Mouse (Mus musculus) urinary bladder, adult 18-20 months (tissue): ENCODE results near the gene Rbms3.
A peak's percentile ranks its signal among the peaks of the same experiment; 100 is the strongest.

Source experiments
- DNase-seq, 2 experiments: peaks; one replicate each; pipeline ENCODE4 v3.0.0; 2022; ENCODE audit warnings: low spot score in 2 of 2, mixed read lengths in 2 of 2

The Rbms3 gene

DNA sequence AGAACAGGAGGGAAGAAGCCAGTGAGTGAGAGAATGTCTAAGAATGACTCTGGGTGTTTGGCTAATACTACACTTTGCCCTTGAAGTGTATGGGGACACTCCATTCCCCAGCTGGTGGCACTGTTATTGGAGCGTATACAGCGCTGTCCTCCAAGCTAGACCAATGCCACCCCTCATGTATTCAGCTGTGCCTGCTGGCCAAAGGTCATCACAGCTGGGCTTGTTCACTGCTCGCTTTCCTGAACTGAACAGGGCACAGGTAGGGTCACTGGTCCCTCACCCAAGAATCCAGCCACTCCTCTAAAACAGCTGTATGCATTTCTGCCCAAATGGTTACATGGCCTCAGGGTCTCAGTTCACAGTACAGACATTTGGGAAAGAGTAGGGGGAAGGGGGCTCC lies 253.9 kb downstream of the Rbms3 start:
- DNase-seq, result no peak

DNA sequence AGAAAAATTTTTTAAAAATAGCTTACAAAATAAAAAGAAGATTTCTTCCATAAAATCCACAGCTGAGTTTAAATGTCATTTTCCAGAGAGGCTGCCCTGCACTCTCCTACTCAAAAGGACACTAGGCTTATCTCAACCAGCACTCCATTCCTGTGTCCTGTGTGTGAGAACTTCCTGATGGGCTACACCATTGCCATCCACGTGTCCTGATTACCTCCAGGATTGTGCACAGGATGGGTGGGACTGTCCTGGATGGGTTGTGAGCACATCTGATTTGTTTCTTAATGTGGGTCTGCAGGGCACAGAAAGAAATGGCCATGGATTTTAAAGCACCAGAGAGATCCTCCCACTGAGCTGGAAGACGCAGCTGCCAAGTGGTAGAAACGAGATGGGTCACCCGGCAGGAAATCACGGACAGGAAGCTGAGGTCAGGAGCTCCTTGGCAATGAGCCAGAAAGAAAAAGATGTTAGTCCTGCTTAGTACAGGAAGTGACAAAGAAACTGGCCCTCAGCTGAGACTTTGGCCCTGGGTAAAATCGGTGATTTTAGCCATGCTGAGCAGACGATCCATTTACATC lies 256.5 kb downstream of the Rbms3 start:
- DNase-seq, result no peak

DNA sequence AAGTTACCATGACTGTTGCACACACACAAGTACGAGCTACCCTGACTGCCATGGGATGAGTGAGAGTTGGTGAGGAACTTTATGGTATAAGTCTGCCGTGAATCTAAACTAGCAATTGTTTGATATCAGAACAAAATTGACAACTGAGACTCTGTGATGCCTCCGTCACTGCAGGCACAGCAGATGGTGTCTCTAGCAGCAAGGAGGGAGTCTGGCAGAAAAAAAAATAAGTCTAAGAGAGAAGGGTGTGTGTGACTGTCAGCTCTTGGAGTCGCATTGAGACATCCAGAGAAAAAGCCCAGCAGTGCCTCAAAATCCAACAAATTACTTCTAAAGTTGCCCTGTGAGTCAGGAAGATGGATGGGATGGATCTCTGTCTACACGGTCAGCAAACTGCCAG lies 257.7 kb downstream of the Rbms3 start:
- DNase-seq, result no peak

DNA sequence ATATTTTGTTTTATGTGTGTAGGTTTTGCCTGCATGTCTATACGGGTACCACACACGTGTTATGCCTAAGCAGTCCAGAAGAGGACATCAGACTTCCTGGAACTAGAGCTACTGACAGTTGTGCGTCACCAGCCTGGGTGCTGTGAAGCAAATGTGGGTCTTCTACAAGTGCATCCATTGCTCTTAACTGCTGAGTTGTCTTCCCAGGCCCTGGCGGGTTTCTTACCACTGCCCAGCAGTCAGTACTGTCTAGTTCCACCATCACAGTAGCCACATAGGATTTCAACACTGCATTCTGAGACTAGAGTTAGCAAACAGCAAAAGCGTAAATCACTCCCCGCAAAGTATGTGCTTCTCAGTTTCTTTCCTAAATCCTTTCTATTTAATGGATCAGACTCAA lies 259.6 kb downstream of the Rbms3 start:
- DNase-seq, result no peak

DNA sequence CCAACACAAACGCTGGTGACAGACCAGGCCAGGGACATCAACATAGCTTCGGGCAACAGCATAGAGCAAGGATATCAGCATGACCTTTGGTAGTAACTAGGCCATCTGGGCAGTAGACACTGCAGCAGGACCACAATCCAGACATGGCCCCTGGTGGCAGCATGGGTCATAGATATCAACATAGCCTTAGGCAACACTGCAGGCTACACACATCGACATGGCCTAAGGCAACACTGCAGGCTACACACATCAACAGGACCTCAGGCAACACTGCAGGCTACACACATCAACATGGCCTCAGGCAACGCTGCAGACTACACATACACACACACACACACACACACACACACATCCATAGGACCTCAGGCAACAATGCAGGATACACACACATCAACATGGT lies 261.7 kb downstream of the Rbms3 start:
- no peak for DNase-seq

DNA sequence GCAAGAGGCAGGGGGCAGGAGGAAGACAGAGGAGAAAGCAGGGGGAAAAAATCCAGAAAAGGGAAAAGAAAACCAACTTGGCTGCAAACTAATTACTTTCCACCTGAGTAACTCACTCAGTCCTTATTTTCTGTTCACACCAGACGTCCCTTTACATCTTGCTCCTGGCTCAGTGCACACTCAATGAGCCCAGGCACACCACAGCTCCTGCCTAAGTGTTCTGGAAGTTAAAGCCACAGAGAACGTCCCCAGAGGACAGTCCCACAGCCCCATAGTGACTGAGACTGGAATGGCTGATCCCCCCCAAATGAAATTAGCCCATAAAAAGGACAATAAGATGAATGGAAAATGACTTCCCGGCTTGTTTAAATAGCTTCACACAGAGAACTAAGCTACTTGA lies 265.1 kb downstream of the Rbms3 start:
- no peak for DNase-seq

DNA sequence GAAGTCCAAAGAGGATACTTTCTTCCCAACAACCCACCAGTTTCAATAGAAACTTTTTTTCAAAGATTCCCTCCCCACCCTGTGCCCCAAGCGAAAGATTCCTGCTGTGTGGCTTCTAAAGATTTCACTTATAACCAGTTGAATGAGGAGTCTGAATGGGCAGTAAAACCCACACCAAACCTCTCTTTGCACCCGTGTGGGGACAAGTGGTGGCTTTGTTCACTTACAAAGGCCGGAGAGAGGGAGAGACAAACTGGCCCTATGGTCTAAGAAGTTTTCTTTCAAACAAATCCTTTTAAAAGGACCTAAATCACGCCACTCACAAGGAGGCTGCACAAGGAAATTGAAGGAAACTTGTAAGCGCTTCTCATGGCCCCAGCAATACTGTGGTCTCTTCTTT lies 268.3 kb downstream of the Rbms3 start:
- no peak for DNase-seq

DNA sequence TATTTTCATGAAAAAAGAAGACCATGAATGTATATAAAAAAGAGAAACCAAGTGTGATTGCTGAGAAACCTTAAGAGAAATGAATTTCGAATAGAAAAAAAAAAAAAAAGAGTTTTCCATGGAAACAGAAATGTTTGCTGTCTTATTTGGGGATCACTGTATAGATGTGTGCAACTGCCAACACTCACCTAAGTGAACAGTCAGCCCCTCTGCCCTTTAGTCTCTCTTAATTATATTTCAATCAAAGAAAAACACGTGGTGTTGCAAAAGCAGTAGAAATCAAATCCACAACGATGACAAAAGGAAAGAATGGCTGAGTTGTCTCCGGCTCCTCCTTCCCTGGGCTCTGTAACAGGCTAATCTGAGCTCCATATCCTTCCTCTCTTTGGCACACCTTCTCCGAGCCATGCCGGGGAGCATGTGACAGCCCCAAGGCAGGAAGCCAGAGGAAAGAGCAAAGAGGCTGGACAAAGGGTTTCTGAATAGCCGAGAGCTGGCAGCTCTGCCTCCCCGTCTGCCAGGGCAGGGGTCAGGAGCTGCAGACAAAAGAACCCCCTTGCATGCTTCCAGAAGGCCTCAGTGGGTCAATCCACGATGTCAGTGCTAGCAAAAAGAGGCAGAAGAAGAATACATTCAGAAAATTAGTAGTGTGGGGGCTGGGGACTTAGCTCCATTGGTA lies 272.8 kb downstream of the Rbms3 start:
- DNase-seq, result peak in 1 of 2 experiments; percentile 39

DNA sequence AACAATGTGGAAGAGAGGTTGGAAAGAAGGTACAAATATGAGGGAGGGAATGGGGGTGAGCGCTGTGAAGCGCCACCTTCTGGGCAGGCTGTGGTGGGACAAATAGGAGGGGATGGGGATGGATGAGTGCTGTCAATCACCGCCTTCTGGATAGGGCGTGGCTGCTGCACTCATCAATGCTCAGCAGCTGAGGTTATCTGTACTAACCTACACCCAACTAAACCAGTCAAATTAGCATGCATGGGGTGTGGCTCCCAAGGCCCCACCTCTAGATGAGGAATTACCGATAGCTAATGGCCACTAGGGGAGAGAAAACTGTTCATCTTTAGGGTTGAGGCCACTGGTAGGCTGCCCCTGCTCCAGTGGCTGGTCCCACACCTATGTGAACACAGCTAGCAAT lies 274.2 kb downstream of the Rbms3 start:
- DNase-seq, result no peak

DNA sequence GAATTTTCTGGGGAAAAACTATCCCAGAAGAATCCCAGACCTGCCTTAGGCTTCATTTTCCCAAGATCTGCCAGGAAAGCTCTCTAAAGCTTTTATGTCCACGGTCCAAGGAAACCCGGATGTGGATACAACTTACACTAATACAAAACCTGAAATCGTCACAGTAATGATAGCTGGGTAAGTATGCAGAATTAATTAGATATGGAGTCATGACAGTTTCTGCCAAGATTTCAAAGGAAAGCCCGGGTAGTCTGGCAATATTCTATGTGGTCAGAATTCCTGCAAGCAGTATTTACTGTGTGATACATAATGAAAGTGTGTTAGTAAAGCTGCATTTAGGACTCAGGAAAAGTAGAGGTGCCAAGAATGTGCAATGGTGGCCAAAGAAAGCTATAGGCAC lies 287.4 kb downstream of the Rbms3 start:
- no peak for DNase-seq

DNA sequence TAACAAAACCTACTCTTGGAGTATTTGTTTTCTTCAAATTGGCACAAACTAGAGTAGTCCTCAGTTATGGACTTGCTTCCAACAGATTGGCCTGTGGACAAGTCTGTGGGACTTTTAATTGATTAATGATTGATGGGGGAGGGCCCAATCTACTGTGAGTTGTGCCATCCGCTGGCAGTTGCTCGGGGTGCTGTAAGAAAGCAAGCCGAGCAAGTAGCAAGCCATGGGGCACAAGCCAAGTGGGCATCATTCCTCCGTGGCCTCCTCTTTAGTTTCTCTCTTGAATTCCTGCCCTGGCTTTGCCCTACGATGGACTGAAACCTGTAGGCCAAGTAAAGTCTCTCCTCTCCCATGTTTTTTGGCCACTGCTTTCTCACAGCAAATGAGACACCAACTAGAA lies 299.0 kb downstream of the Rbms3 start:
- DNase-seq, result no peak

DNA sequence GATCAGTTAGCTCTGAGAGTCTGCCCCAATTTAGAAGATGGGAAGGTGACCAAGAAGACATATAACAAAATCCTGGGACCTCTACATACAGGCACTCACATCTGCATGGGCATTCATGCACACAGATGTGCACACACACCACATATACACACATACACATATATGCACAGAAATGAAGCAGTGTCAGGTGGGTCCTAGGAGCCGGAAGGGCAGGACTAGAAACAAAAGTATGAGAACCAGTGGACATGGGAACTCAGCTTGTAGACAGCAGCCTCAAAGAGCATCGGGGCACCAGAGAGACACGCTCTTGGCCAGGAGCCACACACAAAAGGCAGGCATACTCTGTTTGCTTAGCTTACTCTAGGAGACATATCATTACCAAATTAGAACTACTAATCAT lies 310.4 kb downstream of the Rbms3 start:
- DNase-seq, result no peak

DNA sequence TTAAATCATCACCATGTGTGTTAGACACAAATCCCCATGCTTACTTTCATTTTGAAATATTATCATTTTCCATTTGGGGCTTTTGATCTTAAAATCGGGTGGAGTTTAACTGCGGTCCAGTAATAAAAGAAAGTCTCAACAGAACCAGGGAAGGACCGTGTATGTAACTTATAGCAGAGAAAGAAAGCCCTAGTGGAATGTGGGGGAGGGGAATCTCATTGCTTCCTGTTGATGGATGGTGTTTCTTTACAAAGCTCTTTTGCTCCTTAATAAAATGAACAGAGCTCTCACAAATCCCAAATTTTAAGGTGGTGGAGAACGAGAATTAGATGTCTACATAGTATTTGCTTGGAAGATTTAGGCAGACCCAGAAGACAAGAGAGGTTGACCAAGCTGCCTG lies 311.3 kb downstream of the Rbms3 start:
- no peak for DNase-seq

DNA sequence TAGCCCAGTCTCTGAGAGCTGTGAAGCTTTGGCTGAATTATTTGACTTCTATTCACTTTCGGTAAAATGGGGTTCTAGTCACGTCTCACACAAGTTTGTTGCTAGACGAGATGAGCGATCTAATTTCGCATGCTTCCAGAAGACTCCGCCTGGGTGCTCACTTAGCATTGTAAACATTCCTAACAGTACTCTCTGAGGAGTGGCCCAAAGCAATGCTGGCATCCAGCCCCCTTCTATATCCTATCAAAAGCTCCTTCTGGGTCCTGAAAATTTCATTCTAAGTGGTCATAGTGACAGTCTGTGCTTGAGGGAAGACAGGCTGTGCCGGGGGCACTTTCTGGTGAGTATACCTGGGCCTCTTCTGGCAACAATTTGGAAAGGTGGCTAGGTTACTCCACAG lies 312.5 kb downstream of the Rbms3 start:
- DNase-seq, result no peak

DNA sequence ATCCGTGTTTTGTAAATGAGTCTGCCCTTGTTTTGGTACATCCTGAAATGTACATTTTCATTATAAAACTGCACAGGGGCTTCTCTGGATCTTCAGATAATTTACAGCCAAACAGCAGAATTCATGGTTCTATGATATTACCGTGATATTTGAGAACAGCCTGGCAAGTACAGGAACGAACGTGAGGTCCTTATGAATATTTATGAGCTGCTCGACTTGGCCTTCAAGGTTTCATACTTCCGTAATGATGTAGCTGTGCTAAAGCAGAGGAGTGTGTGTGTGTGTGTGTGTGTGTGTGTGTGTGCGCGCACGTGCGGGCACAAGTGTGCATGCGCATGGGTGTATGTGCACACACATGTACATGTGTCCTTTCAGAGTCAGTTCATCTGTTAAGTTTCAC lies 316.1 kb downstream of the Rbms3 start:
- DNase-seq, result no peak

DNA sequence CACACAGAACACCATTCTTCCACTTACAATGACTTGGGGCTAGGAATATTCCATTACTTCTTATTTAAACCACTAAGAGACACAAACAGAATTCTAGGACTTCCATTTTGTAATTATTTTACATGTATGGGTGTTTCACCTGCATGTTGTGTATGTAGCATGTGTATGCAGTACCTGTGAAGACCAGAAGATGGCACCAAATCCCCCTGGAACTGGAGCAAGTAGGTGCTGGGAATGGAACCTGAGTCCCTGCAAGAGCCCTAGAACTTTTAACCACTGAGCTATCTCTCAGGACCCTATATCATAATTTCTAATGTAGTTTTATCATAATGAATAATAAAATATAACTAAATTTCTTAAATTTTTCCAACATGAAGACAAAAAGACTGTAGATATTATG lies 319.9 kb downstream of the Rbms3 start:
- DNase-seq, result no peak

DNA sequence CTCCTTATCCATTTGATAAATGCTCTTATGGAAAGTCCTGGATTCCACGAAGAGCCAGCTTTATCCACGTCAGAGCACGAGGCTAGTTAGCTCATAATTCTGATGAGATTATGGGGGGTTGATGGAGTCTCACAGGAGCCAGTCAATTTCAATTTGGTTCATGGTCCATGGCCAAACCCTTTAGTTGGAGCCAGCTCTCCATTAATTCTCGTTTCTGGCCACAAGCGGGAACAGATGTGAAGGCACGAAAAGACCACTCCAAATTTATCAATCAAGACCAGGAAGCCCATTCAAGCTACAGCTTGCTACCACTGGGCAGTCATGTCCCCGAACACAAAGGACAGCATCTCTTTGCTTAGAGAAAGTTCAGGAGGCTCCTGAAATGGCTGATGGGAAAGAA lies 330.7 kb downstream of the Rbms3 start:
- DNase-seq, result no peak

DNA sequence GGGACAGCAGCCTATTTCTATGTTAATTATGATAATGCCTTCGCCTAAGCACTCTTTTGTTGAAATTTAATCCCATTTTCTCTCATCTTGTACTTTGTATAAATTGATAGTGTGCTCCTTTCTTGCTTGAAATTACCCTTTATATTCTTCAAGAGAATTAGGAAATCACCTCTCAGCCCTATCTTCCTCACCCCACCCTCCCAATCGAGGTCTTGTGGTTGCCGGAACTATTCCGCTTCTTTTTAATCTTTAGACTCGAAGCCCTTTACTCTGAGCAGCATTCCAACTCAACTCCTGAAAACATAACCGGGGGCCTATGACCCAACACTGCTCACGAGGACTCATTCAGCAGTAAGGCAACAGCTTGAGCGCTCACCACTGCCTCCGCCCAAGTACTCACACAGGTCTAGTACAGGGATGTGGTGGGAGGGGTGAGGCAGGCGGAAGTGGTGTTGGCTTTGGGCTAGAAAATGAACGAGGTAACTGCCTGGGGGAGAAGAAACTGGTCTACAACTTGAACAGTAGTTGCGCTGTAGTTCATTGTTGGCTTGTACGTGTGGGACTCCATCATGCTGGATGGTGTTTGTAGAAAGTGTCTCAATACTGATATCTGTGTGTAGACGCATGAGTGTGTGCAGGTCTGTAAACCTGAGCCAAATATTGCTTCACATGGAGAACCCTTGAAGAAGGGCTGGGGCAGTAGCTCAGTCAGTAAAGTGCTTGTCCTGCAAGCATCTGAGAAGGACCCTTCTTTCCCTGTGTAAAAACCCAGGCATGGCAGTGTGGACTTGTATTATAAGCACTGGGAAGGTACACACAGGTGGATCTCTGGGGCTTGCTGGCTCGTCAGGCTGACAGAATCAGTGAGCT lies 331.8 kb downstream of the Rbms3 start:
- no peak for DNase-seq

DNA sequence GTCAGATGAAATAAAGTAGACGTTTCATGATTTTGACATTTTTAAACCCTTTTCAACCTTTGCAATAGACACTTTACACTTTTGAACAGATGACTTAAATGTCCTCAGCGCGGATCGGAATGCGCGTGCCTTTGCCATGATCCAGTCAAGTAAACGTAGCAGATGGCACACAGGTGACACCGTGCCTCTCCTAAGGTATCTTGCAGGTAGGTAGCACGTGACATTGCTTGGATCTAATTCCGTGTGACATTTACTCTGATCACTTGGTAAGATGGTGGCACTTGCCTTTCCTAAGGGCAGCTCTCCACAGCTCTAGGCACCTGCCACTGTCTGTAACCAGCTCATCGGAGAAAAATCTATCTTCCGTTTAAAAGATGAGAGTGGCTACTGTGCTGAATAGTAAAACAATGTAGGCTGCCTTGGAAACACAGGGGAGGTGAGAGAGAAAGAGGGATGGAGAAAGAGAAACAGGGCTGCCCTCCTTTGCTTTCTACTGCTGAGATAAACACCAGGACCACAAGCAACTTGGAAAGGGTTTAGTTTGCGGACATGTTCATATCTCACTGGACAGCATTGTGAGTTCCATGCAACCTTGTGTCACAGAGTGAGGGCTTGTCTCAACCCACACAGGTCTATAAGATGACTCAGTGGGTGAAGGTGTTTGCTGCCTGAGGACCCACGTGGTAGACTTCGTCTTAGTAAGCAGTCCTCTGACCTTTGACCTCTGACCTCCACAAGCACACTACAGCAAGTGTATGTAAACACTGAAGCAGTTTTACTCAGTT lies 338.5 kb downstream of the Rbms3 start:
- no peak for DNase-seq

DNA sequence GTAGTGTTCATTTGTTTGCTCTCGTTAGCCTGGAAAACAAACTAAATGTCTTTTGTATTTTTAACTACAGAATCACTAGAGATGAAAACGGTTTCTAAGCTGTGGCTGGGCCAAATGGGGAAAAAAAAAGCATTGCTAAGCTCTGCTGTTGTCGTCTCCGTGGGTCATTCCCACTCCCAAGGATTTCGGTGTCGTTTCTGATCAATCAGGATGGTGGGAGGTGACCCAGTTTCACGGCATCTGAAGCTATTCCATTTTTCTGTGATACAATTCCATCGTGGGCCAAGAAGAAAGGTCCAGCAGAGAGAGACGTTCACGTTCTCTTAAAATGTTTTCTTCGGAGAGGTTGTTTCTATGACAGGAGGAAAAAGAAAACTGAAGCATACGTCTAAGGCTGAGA lies 354.9 kb downstream of the Rbms3 start:
- DNase-seq, result no peak

DNA sequence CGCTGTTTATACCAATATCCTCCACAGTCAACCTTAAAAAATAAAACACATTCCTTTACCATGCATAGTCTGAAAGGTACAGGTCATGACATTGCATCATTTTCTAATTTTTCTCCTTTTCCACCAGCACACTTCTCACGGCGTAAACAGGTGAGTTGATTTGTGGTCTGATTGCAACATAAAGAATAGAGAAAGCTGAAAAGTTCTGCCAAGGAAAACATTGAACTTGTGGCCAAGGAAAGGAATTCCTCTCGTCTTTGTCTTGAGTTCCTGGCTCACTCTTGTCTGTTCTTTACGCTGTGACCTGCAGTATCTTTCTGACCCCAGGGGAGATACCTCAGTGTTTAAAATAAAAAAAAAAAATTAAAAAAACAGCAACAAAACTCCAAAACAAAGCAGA lies 370.1 kb downstream of the Rbms3 start:
- DNase-seq, result no peak

DNA sequence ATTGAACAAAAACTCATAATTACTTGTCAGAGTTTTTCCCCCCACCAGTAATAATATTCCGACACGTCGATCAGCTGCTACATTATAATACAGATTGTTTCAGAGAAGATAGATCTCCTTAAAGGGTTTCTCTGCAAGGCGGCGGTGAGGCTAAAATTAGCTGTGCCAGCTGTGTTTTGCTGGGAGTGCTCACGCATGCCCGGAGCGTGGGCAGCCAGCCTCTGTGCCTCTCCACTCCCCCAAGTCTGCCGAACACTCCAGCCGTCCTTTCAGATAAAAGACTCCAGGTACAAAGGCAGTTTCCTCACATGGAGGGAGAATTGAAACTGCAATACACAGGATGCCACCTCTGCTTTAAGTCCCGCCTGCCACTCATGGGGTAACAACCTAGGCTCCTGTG lies 376.4 kb downstream of the Rbms3 start:
- DNase-seq, result no peak
